Mouse (Mus musculus) monocyte, adult 2 months (primary cell): ENCODE results near the gene Dupd1.

ENCODE experiments used
- DNase-seq, 2 experiments: peaks; one replicate each; pipeline ENCODE4 v3.0.0; 2022; ENCODE audit warnings: low spot score in 2 of 2, low read depth in 1 of 2

The Dupd1 gene

GRCm38 (mm10) chr14:21722021-21722698 lies 7.8 kb upstream of the Dupd1 start:
- DNase-seq = no peak

GRCm38 (mm10) chr14:21720430-21721205 lies 6.2 kb upstream of the Dupd1 start:
- no peak for DNase-seq

- no peak for DNase-seq
These were observed 5.4 kb upstream of the Dupd1 start for GRCm38 (mm10) chr14:21719646-21720383.

GRCm38 (mm10) chr14:21711231-21711630 lies 3.1 kb downstream of the Dupd1 start:
- DNase-seq = no peak

- DNase-seq = no peak
These were observed 4.8 kb downstream of the Dupd1 start for GRCm38 (mm10) chr14:21709545-21709944.

- DNase-seq = peak; percentile 57 to 70
These were observed 7.4 kb downstream of the Dupd1 start for GRCm38 (mm10) chr14:21706759-21707571.

- DNase-seq = no peak
These were observed 8.9 kb downstream of the Dupd1 start for GRCm38 (mm10) chr14:21705462-21705861.

GRCm38 (mm10) chr14:21703255-21703654 lies 11.1 kb downstream of the Dupd1 start:
- no peak for DNase-seq

GRCm38 (mm10) chr14:21702691-21703090 lies 11.7 kb downstream of the Dupd1 start:
- DNase-seq = no peak

GRCm38 (mm10) chr14:21696186-21696830 lies 18.1 kb downstream of the Dupd1 start:
- no peak for DNase-seq

GRCm38 (mm10) chr14:21695020-21695419 lies 19.4 kb downstream of the Dupd1 start:
- DNase-seq = no peak

- no peak for DNase-seq
These were observed 23.3 kb downstream of the Dupd1 start for GRCm38 (mm10) chr14:21691070-21691469.

GRCm38 (mm10) chr14:21686376-21687279 lies 27.7 kb downstream of the Dupd1 start:
- no peak for DNase-seq

GRCm38 (mm10) chr14:21685411-21686146 lies 28.8 kb downstream of the Dupd1 start:
- no peak for DNase-seq

- DNase-seq = no peak
These were observed 30.5 kb downstream of the Dupd1 start for GRCm38 (mm10) chr14:21683834-21684233.

GRCm38 (mm10) chr14:21682681-21683129 lies 31.7 kb downstream of the Dupd1 start:
- DNase-seq = peak in 1 of 2 experiments; percentile 51

GRCm38 (mm10) chr14:21679631-21680201 lies 34.7 kb downstream of the Dupd1 start:
- no peak for DNase-seq
